Mouse (Mus musculus): ENCODE data around the gene Rab4a.
"Not testable (repeated sequence)": the region's sequence is repeated elsewhere in the genome, so short reads cannot be mapped to it uniquely, and the experiment has no call there.

Gene Rab4a

DNA sequence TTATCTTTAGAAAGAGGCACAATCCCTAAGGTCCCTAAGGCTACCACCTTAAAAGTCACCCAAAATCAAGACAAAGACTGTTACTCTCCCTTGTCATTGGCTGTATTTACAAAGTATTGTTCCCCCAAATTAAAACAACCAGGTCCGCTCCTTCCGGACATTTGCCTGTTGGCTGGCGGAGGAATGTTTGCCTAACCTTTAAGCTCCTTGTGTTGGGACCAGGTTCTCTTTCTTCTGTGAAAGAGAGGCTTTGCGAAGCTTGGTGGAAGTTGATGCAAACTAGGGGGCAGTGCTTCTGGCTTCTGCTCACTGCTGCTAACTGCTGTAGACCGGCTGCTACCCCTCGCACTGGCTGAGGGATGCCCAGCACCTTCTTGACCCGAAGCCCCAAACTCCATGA is 2.9 kb downstream of the Rab4a start:
- no peak for ATAC-seq (ENCODE audit: insufficient number of reproducible peaks, low FRiP score, low TSS enrichment)

DNA sequence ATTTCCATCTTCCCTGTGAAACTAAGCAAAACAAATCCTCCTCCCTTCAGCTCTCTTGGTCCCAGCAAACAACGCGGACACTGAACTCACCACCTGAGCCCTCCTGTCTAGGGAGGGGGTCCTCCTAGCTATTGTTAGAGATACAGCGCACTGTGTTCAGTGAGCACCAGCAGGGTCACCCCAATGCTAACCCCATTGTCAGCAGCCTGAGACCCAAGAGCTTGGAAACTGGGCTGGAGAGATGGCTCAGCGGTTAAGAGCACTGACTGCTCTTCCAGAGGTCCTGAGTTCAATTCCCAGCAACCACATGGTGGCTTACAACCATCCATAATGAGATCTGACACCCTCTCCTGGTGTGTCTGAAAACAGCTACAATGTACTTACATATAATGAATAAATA is 3.6 kb downstream of the Rab4a start:
- ATAC-seq (ENCODE audit: insufficient number of reproducible peaks, low FRiP score, low TSS enrichment) = not testable (repeated sequence)

DNA sequence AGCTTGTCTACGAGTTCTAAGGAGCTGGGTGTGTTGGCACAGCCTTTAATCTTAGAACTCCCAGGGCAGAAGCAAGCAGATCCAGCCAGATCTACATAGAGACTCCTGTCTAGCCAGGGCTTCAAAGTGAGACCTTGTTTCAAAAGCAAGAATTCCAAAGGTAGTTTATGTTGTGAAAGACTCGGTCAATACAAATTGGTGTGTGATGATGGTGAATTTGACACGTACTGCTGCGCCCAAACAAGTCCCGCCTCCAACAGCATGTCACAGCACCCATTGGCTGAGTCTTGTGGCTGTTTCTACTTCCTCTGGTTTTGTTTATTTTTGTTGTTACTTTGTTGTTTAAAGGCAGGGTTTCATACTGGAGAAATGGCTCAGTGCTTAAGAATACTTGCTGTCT is 6.4 kb downstream of the Rab4a start:
- no peak for ATAC-seq (ENCODE audit: insufficient number of reproducible peaks, low FRiP score, low TSS enrichment)

DNA sequence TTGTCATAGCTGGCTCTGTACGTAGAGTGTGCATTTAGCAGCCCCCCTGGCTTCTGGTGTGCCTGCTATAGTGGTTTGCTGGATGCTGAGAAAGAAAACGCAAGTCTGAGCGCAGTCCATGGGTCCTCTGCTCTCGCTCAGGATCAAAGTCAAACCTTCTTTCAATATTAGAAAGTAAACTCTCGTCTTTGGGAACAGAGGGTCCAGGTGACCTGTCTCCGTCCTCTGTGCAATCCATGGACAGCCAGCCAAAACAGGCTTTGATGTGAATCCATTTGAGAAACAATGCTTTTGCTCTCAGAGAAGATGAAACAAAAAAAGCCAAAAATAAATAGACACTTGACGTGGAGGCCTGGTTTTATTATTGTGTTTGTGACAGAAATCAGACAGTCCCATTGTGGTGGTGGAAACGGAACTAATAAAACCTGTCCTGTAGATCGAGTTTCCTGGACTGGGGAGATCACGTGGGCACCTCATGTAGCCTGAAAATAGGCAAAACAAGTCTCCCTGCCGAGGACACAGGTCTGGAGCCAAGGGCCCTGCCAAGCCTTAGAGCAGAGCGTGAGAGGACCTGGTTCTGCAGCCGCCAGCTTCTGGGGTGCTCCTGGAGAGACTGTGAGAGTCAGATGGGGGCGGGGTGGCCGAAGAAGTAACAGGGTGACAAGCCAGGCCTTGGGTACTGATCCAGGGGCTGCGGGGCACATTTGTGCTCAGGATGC is 7.5 kb downstream of the Rab4a start:
- peak; percentile 93 for ATAC-seq (ENCODE audit: insufficient number of reproducible peaks, low FRiP score, low TSS enrichment)

GRCm38 (mm10) chr8:123813892-123814266 is 8.1 kb downstream of the Rab4a start:
- ATAC-seq (ENCODE audit: insufficient number of reproducible peaks, low FRiP score, low TSS enrichment) = no peak

DNA sequence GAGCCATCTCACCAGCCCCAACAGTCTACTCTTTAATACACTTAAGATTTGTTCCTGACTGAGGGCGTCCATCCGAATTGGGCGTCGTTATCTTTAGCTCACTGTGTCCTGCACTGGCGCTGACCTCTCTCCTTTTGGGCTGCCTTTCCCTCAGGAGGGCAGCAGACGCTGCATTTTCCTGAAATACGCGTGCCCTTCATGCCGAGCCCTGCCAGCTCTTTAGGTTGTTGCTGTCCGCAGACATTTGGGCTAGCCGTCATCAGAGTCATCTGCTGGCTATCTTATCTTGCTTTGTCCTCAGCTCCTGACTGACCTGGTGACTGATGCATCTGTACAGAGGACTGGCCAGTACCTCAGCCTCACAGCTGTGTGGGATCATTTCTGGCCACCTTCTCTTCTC is 9.5 kb downstream of the Rab4a start:
- ATAC-seq (ENCODE audit: insufficient number of reproducible peaks, low FRiP score, low TSS enrichment) = no peak

DNA sequence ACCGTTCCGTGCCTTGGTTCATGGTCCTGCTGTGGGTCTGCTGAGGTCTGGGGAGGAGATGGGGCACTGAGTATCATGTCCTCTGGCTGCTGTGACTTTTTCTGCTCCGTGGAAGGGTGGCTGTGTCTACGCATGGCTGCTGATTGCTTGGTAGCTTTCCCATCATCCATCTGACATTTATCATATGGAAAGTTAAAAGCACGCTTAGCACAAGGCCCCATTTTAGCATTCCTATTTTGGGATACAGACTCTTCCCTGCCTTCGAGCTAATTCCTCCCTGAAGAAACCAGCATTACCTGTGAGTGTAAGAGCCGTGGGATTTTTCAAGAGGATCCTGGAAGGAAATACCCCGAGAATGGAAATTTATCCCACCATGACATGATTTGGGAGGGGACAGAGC is 11.2 kb downstream of the Rab4a start:
- no peak for ATAC-seq (ENCODE audit: insufficient number of reproducible peaks, low FRiP score, low TSS enrichment)

DNA sequence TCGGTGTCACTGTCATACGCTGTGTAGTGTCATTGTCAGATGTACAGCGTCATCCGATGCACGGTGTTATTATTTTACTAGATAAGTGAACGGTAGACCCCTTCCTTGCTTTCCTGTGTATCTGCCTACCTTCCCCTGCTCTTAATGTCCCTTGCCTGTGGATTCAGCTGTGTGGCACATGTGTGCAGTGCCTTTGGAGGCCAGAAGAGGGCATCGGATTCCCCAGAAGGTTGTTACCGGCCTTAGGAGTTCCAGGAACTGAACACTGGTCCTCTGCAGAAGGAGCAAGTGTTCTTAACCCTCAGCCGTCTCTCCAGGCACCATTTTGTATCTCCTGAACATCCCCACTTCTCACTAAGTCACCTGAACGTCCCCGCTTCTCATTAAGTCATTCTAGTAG is 12.0 kb downstream of the Rab4a start:
- no peak for ATAC-seq (ENCODE audit: insufficient number of reproducible peaks, low FRiP score, low TSS enrichment)

DNA sequence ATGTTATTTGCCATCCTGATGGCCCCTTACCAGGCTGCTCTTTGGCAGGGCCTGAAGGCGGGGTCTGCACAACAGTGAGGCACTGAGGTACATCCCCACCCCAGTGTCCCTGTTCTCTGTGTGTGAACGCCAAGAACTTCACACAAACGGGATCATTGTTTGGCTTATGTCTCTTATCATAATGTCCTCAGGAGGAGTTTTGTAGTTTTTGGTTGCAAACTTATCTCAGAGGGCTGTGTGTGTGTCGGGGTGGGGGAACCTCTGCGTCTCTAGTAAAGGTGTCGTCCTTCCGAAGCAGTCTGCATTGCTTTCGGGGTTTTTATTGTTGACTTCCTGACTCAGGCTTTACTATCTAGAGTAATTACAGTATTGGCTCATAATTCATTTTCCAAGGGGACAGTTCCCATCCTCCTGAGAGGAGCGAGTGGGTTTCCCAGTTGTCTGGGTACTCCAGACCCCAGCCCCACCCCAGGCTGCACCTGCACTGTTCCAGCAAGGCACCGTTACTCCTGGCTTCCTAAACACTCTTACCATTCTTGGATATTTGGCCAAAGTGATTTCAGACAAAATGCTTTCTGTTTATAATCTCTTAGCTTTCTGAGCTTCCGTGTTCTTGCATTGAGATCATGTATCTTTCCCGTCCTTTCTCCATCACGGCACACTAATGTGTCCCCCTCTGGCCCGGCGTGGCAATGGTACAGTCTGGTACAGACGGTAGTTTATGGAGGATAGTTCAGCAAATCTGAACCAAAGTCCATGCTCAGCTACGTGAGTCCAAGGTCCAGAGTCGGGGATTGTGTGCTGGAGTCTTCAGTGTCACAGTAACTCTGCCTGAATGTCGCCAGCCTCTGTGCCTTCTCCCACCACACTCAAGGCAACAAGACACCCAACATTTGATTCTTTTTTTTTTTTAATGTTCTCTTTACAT is 14.2 kb downstream of the Rab4a start:
- ATAC-seq (ENCODE audit: insufficient number of reproducible peaks, low FRiP score, low TSS enrichment) = no peak

DNA sequence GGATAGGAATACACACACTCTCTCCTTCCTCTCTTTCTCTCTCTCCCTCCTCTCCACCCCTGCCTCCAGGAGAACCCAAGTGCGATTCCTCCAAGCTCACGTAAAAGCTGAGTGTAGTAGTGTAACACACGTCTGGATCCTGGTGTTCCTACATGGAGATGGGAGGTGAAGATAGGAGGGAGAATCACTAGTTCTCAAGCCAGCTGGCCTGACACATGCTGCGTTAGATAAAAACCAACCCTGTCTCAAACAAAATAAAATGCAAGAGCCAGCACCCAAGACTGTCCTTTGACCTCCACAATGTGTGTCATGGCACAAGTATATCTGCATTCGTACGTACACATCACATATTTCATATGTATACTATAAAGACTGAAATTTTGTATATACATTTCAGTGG is 15.0 kb downstream of the Rab4a start:
- ATAC-seq (ENCODE audit: insufficient number of reproducible peaks, low FRiP score, low TSS enrichment) = no peak

DNA sequence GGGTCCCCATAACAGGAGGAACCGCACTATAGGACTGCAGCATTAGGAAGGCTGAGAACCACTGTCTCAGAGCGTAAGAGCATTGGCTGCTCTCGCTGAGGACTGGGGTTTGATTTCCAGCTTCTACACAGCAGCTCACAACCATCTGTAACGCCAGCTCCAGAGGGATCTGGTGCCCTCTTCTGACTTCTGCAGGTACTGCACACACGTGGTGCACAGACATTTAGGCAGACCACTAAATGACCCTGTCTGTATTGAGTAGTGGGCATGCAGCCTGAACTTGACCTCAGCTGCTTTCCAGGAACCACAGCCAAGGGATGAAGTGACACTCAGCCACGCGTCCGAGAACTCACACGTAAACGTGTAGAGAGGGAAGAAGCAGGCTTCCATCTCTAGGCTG is 17.3 kb downstream of the Rab4a start:
- ATAC-seq (ENCODE audit: insufficient number of reproducible peaks, low FRiP score, low TSS enrichment) = no peak

DNA sequence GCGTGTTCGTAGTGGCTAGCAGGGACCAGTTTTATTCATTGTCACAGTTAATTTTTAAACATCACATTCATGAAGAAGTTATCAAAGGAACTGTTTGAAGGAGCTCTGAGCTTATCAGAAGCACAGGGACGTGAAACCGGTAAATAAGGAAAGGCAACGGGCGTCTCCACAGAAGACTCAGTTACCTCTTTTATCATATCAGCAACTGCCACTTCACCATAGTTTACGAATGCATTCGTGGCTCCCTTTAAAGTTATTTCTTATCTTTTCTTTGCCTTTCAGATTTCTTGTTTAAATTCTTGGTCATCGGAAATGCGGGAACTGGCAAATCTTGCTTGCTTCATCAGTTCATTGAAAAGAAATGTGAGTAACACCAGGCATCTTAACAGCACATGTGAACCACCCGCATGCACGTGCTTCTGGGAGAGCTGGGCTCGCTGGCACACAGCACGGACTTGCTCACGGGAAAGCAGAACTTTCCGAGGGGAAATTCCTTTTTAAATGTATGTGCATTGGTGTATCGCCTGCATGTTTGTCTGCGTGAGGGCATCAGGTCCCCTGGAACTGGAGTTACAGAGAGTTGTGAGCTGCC is 17.8 kb downstream of the Rab4a start:
- ATAC-seq (ENCODE audit: insufficient number of reproducible peaks, low FRiP score, low TSS enrichment) = no peak

DNA sequence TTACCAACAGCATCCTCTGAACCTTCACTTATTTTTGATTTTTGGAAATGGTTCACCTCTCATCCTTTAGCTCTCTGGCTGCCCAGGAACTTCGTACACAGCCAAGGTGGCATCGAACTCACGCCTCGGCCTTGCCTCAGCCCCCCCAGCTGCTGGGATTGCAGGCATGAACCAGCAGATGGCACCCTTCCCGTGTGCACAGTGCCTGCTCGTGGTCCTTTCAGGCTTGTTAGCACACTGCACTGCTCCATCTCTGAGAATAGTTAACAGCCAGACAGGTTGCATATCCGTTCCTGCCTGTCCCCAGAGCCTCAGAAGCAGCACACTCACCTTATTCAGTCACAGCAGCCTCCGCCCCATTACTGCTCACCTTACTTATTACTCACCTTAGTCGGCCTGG is 20.2 kb downstream of the Rab4a start:
- ATAC-seq (ENCODE audit: insufficient number of reproducible peaks, low FRiP score, low TSS enrichment) = peak; percentile 41; the same call in 1 of the 2 replicates

- ATAC-seq (ENCODE audit: insufficient number of reproducible peaks, low FRiP score, low TSS enrichment) = peak; percentile 74
Measured at GRCm38 (mm10) chr8:123826758-123827157, 21.0 kb downstream of the Rab4a start.

DNA sequence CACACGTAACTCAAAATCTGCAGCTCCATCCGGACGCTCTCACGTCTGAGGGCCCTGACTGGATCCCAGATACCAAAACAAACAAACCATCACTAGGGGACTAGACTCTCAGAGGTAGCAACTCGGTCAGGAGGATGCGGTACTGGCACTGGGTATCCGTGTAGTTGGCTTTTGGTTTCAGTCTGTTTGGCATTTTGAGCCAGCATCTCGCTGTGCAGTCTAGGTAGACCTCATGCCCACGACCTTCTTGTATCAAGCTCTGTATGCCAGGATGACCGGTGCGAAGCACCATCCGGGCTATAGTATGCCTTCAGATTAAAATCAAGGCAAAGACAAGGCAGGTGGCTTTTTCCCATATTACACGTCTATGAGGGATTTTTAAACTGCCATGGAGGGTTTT is 21.7 kb downstream of the Rab4a start:
- ATAC-seq (ENCODE audit: insufficient number of reproducible peaks, low FRiP score, low TSS enrichment) = no peak

- ATAC-seq (ENCODE audit: insufficient number of reproducible peaks, low FRiP score, low TSS enrichment) = no peak
Measured at GRCm38 (mm10) chr8:123832757-123833156, 27.0 kb downstream of the Rab4a start.

GRCm38 (mm10) chr8:123835451-123835850 is 29.7 kb downstream of the Rab4a start:
- ATAC-seq (ENCODE audit: insufficient number of reproducible peaks, low FRiP score, low TSS enrichment) = peak; percentile 80; the same call in 1 of the 2 replicates

GRCm38 (mm10) chr8:123836354-123836753 is 30.6 kb downstream of the Rab4a start:
- no peak for ATAC-seq (ENCODE audit: insufficient number of reproducible peaks, low FRiP score, low TSS enrichment)

DNA sequence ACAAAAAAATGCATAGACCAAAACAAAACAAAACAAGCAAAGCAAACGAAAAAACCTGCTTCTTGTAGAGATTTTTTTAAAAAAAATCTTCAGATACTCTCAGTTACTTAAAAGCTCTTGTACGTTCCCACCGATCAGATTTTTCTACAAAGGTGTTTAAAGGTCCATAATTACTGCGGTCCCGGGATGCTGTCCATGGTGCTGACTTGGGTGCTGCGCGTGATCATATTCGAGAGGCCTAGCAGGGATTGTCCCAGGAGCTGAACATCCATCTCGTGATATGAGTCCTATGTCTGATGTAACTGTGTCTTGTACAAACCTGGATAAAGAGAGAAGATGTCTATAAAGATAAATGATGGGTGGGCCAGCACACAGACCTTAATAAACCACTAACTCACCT is 32.7 kb downstream of the Rab4a start:
- ATAC-seq (ENCODE audit: insufficient number of reproducible peaks, low FRiP score, low TSS enrichment) = no peak

DNA sequence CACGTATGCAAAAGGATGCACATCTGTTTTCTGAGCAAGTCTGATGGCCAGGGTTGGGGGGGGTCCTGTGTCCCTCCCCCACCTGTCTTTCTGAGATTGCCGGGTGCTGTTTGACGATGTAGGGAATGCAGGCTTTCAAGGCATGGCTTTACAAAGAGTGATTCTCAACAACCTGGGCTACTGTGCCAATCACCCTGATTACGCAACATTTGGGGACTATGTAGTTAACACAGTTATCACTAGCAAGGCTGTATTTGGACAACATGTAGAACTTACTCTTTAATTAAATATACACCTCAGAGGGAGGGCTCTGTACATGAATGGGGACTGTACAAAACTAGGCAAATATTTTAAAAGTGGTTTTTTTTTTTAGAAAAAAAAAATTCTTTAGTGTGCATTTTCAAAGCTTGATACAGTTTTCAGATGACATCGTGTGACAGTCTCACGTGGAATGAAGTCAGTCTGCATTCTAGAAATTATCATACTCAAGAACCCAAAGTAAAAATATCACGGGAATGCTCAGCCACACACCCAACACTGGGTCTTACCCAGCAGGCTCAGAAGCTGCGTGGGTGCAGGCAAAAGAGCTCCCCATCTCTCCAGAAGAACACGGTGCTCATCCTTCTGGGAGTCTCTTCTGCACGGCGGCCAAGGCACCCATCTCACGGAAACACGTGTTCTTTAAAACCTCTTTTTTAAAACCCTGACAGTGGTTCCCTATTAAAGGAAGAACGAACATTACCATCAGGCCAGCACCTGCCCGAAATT is 35.0 kb downstream of the Rab4a start:
- ATAC-seq (ENCODE audit: insufficient number of reproducible peaks, low FRiP score, low TSS enrichment) = no peak

DNA sequence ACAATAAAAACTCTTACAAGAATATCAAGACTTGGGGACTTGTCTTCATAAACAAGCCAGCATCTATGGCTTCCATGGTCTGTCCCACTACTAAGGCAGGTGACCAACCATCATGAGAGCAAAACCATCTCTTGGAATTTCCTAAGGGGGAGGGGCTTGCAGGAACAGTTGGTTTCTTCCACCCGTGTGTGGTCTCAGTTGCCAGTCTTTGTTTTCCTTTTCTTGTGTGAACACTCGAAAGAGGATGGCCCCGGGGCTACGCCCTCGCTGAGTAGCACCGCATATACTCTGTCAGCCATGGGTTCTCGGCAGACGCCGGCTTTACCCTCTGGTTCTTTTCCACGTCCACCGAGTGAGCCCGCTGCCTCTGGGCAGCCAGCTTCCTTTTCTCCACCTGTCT is 36.3 kb downstream of the Rab4a start:
- ATAC-seq (ENCODE audit: insufficient number of reproducible peaks, low FRiP score, low TSS enrichment) = no peak

All from cerebellum, adult (tissue).